Mouse (Mus musculus): ENCODE data around the gene Mfsd9. TPM values are rescaled to one million over a fixed set of nuclear protein-coding genes. Genes with fewer than 3 reads are reported as not detected.

Mfsd9 gene
- 1 to 10 TPM in 1 of 2 experiments, under 1 TPM in 1; 0.86 to 1.7 TPM for total RNA-seq (2023)

GRCm38 (mm10) chr1:40790324-40791141, at the start of gene Mfsd9:
Gene Mfsd9 (minus strand): TSS chr1:40790687.

GRCm38 (mm10) chr1:40805351-40805750, 14.9 kb upstream of the Mfsd9 start, which contains the start of gene Tmem182:
Gene Tmem182 (plus strand): TSS chr1:40805601.

Other genes with a start within 250 kb of the Mfsd9 start
- not detected for gene Slc9a4, start 210.6 kb downstream of the Mfsd9 start, total RNA-seq (2023)
- gene Slc9a2, start 110.1 kb downstream of the Mfsd9 start, total RNA-seq (2023): under 1 TPM in 1 of 2 experiments, not detected in 1; 0.12 TPM
- not detected for gene Tmem182, start 14.9 kb upstream of the Mfsd9 start, total RNA-seq (2023)